Mouse (Mus musculus): ENCODE measurements around the gene Cntn6. TPM values are rescaled to one million over a fixed set of nuclear protein-coding genes. Genes with fewer than 3 reads are reported as not detected.

Cntn6 gene
- not detected in 2 replicates for polyA plus RNA-seq (2012; ENCODE audit: insufficient read depth, low replicate concordance)

- no peak for TF ChIP-seq FLI1 (IDR thresholded peaks at IDR 0.05; ENCODE audit: low read length)
- no peak for TF ChIP-seq GATA1 (IDR thresholded peaks at IDR 0.05; ENCODE audit: borderline replicate concordance, low read length)
- Histone ChIP-seq H3K4me3 (replicated peaks) (no peak within 1 kb of the TSS), H3K27me3 (replicated peaks) (no peaks in the 10 kb centered on the region), H3K36me3 (replicated peaks; ENCODE audit: low read length) (no peaks in the 10 kb centered on the region), H3K4me1 (no peaks in the 10 kb centered on the region), H3K9me3 (0 out of 2 replicates have a peak, but pooled peaks cover 2% of the 10 kb centered on the region)
These were observed at the start of gene Cntn6 for GRCm38 (mm10) chr6:104492490-104493431. Cntn6 (plus strand) TSS chr6:104492790.

- no peak for TF ChIP-seq GATA1 (IDR thresholded peaks at IDR 0.05; ENCODE audit: borderline replicate concordance, low read length)
- no peak for TF ChIP-seq FLI1 (IDR thresholded peaks at IDR 0.05; ENCODE audit: low read length)
- H3K9me3 ChIP-seq, result peaks cover 6% of the 10 kb centered on the region; the same call in 1 of the 2 replicates
- no peaks in the 10 kb centered on the region for H3K4me1 ChIP-seq
- no peaks in the 10 kb centered on the region for H3K27me3 ChIP-seq (replicated peaks)
- H3K4me3 ChIP-seq (replicated peaks), result no peak overlapping the region
- no peaks in the 10 kb centered on the region for H3K36me3 ChIP-seq (replicated peaks; ENCODE audit: low read length)
These were observed 48.9 kb upstream of the Cntn6 start for GRCm38 (mm10) chr6:104443731-104444130.

GRCm38 (mm10) chr6:104470706-104471105, 21.9 kb upstream of the Cntn6 start:
- no peaks in the 10 kb centered on the region for H3K9me3 ChIP-seq
- no peaks in the 10 kb centered on the region for H3K36me3 ChIP-seq (replicated peaks; ENCODE audit: low read length)
- H3K4me3 ChIP-seq (replicated peaks), result no peak overlapping the region
- H3K27me3 ChIP-seq (replicated peaks), result no peaks in the 10 kb centered on the region
- no peaks in the 10 kb centered on the region for H3K4me1 ChIP-seq
- TF ChIP-seq GATA1 (IDR thresholded peaks at IDR 0.05; ENCODE audit: borderline replicate concordance, low read length) (no peak), FLI1 (IDR thresholded peaks at IDR 0.05; ENCODE audit: low read length) (no peak)

- H3K9me3 ChIP-seq, result no peaks in the 10 kb centered on the region
- no peaks in the 10 kb centered on the region for H3K4me1 ChIP-seq
- no peak overlapping the region for H3K4me3 ChIP-seq (replicated peaks)
- H3K27me3 ChIP-seq (replicated peaks), result no peaks in the 10 kb centered on the region
- no peak for TF ChIP-seq FLI1 (IDR thresholded peaks at IDR 0.05; ENCODE audit: low read length)
- TF ChIP-seq GATA1 (IDR thresholded peaks at IDR 0.05; ENCODE audit: borderline replicate concordance, low read length), result no peak
- H3K36me3 ChIP-seq (replicated peaks; ENCODE audit: low read length), result no peaks in the 10 kb centered on the region
These were observed 13.3 kb upstream of the Cntn6 start for GRCm38 (mm10) chr6:104479242-104479641.

- H3K9me3 ChIP-seq, result 0 out of 2 replicates have a peak, but pooled peaks cover 2% of the 10 kb centered on the region
- no peaks in the 10 kb centered on the region for H3K27me3 ChIP-seq (replicated peaks)
- no peaks in the 10 kb centered on the region for H3K36me3 ChIP-seq (replicated peaks; ENCODE audit: low read length)
- H3K4me3 ChIP-seq (replicated peaks), result no peak overlapping the region
- H3K4me1 ChIP-seq, result no peaks in the 10 kb centered on the region
- TF ChIP-seq GATA1 (IDR thresholded peaks at IDR 0.05; ENCODE audit: borderline replicate concordance, low read length), result no peak
- TF ChIP-seq FLI1 (IDR thresholded peaks at IDR 0.05; ENCODE audit: low read length), result no peak
These were observed 869 bp downstream of the Cntn6 start for GRCm38 (mm10) chr6:104493459-104493858.

- H3K4me1 ChIP-seq, result no peaks in the 10 kb centered on the region
- H3K9me3 ChIP-seq, result 0 out of 2 replicates have a peak, but pooled peaks cover 2% of the 10 kb centered on the region
- no peak overlapping the region for H3K4me3 ChIP-seq (replicated peaks)
- no peaks in the 10 kb centered on the region for H3K27me3 ChIP-seq (replicated peaks)
- H3K36me3 ChIP-seq (replicated peaks; ENCODE audit: low read length), result no peaks in the 10 kb centered on the region
- TF ChIP-seq GATA1 (IDR thresholded peaks at IDR 0.05; ENCODE audit: borderline replicate concordance, low read length) (no peak), FLI1 (IDR thresholded peaks at IDR 0.05; ENCODE audit: low read length) (no peak)
These were observed 3.2 kb downstream of the Cntn6 start for GRCm38 (mm10) chr6:104495801-104496200.

- TF ChIP-seq GATA1 (IDR thresholded peaks at IDR 0.05; ENCODE audit: borderline replicate concordance, low read length) (no peak), FLI1 (IDR thresholded peaks at IDR 0.05; ENCODE audit: low read length) (no peak)
- no peaks in the 10 kb centered on the region for H3K9me3 ChIP-seq
- H3K36me3 ChIP-seq (replicated peaks; ENCODE audit: low read length), result no peaks in the 10 kb centered on the region
- H3K4me3 ChIP-seq (replicated peaks), result no peak overlapping the region
- H3K4me1 ChIP-seq, result no peaks in the 10 kb centered on the region
- H3K27me3 ChIP-seq (replicated peaks), result no peaks in the 10 kb centered on the region
These were observed 71.4 kb downstream of the Cntn6 start for GRCm38 (mm10) chr6:104563993-104564392.

GRCm38 (mm10) chr6:104569564-104569963, 77.0 kb downstream of the Cntn6 start:
- Histone ChIP-seq H3K9me3 (no peaks in the 10 kb centered on the region), H3K4me3 (replicated peaks) (no peak overlapping the region), H3K27me3 (replicated peaks) (no peaks in the 10 kb centered on the region), H3K36me3 (replicated peaks; ENCODE audit: low read length) (no peaks in the 10 kb centered on the region), H3K4me1 (no peaks in the 10 kb centered on the region)
- TF ChIP-seq FLI1 (IDR thresholded peaks at IDR 0.05; ENCODE audit: low read length) (no peak), GATA1 (IDR thresholded peaks at IDR 0.05; ENCODE audit: borderline replicate concordance, low read length) (no peak)

- H3K36me3 ChIP-seq (replicated peaks; ENCODE audit: low read length), result no peaks in the 10 kb centered on the region
- TF ChIP-seq GATA1 (IDR thresholded peaks at IDR 0.05; ENCODE audit: borderline replicate concordance, low read length), result no peak
- TF ChIP-seq FLI1 (IDR thresholded peaks at IDR 0.05; ENCODE audit: low read length), result no peak
These were observed 95.4 kb downstream of the Cntn6 start for GRCm38 (mm10) chr6:104588028-104588427.

GRCm38 (mm10) chr6:104600838-104601397, 108.3 kb downstream of the Cntn6 start:
- H3K4me1 ChIP-seq, result no peaks in the 10 kb centered on the region
- no peaks in the 10 kb centered on the region for H3K27me3 ChIP-seq (replicated peaks)
- no peaks in the 10 kb centered on the region for H3K36me3 ChIP-seq (replicated peaks; ENCODE audit: low read length)

More at GRCm38 (mm10) chr6:104588028-104588427, 95.4 kb downstream of the Cntn6 start:
- Histone ChIP-seq H3K27me3 (replicated peaks) (no peaks in the 10 kb centered on the region), H3K9me3 (0 out of 2 replicates have a peak, but pooled peaks cover 3% of the 10 kb centered on the region), H3K4me3 (replicated peaks) (no peak overlapping the region), H3K4me1 (no peaks in the 10 kb centered on the region)

More at GRCm38 (mm10) chr6:104600838-104601397, 108.3 kb downstream of the Cntn6 start:
- Histone ChIP-seq H3K4me3 (replicated peaks) (no peak overlapping the region), H3K9me3 (0 out of 2 replicates have a peak, but pooled peaks cover 3% of the 10 kb centered on the region)
- TF ChIP-seq FLI1 (IDR thresholded peaks at IDR 0.05; ENCODE audit: low read length) (no peak), GATA1 (IDR thresholded peaks at IDR 0.05; ENCODE audit: borderline replicate concordance, low read length) (no peak)

Measured in megakaryocyte, embryonic 14.5 days (primary cell).